Mouse (Mus musculus) midbrain, embryonic 12.5 days (tissue): ENCODE data around the gene Mrpl11. TPM values are rescaled to one million over a fixed set of nuclear protein-coding genes. Genes with fewer than 3 reads are reported as not detected.
"Not testable (repeated sequence)": the region's sequence is repeated elsewhere in the genome, so short reads cannot be mapped to it uniquely, and the experiment has no call there.

Experiments
- ATAC-seq: fragments of 200-750 bp; cut with Nextera tagmentation; 2 replicates; pipeline ENCODE4 v1.8.0; 2017; ENCODE audit warnings: low read depth, moderate TSS enrichment, moderate library complexity; ENCODE audit not compliant: low FRiP score
- H3K27ac ChIP-seq: fragments of 300-500 bp; sonication (generic); replicated peaks from 2 replicates; pipeline ENCODE4 v1.5.1; 2016; ENCODE audit warnings: mild to moderate bottlenecking
- H3K27me3 ChIP-seq: fragments of 300-500 bp; sonication (generic); 2 replicates; pipeline ENCODE4 v1.6.1; 2016; ENCODE audit warnings: mild to moderate bottlenecking
- H3K36me3 ChIP-seq: fragments of 300-500 bp; sonication (generic); 2 replicates; pipeline ENCODE4 v1.6.1; 2016
- H3K4me1 ChIP-seq: fragments of 300-500 bp; sonication (generic); 2 replicates; pipeline ENCODE4 v1.6.1; 2016
- H3K4me2 ChIP-seq: fragments of 300-500 bp; sonication (generic); replicated peaks from 2 replicates; pipeline ENCODE4 v1.6.1; 2016; ENCODE audit warnings: mild to moderate bottlenecking, moderate library complexity
- H3K4me3 ChIP-seq: fragments of 300-500 bp; sonication (generic); 2 replicates; pipeline ENCODE4 v1.5.1; 2016; ENCODE audit warnings: mild to moderate bottlenecking
- H3K9ac ChIP-seq: fragments of 300-500 bp; sonication (generic); replicated peaks from 2 replicates; pipeline ENCODE4 v1.6.1; 2016; ENCODE audit warnings: mild to moderate bottlenecking, moderate library complexity
- H3K9me3 ChIP-seq: fragments of 300-500 bp; sonication (generic); 2 replicates; pipeline ENCODE4 v1.6.1; 2016; ENCODE audit warnings: mild to moderate bottlenecking
- WGBS: fragments of 180-500 bp; shearing (Covaris S2); methylation state at CpG from one replicate; pipeline ENCODE4 v1.1.7; 2016; 5-methylcytosine and 5-hydroxymethylcytosine counted together
- polyA plus RNA-seq: library from polyadenylated mRNA; unstranded; fragments of >200 nt; fragmentation: Nextera tagmentation; extraction: Ambion mirVana; gene quantifications from 2 replicates; pipeline ENCODE4 v1.2.1, GENCODE M21; 2016

The Mrpl11 gene
- polyA plus RNA-seq, 1 experiment from 2014 or later, result 125 TPM

GRCm38 (mm10) chr19:4943253-4943588 is 18.7 kb upstream of the Mrpl11 start:
- H3K4me1 ChIP-seq, result peaks cover 6% of the 10 kb centered on the region
- ATAC-seq, result no peak
- peaks cover 23% of the 10 kb centered on the region for H3K27me3 ChIP-seq
- 9% methylated on average over 13 of the region's 13 CpGs for WGBS
- peak overlapping the region; percentile 68 for H3K4me3 ChIP-seq
- no peak overlapping the region for H3K27ac ChIP-seq
- H3K9me3 ChIP-seq, result no peaks in the 10 kb centered on the region
- peak overlapping the region; percentile 98 for H3K4me2 ChIP-seq
- H3K36me3 ChIP-seq, result no peaks in the 10 kb centered on the region
- peak overlapping the region; percentile 71 for H3K9ac ChIP-seq

- Histone ChIP-seq H3K4me2 (no peak overlapping the region), H3K36me3 (no peaks in the 10 kb centered on the region), H3K9me3 (no peaks in the 10 kb centered on the region), H3K27me3 (peaks cover 22% of the 10 kb centered on the region), H3K9ac (no peak overlapping the region), H3K4me1 (peaks cover 6% of the 10 kb centered on the region), H3K4me3 (no peak overlapping the region), H3K27ac (no peak overlapping the region)
- no peak for ATAC-seq
- 45% methylated on average over 6 of the region's 6 CpGs for WGBS
Measured at GRCm38 (mm10) chr19:4945540-4945939, 16.4 kb upstream of the Mrpl11 start.

GRCm38 (mm10) chr19:4948641-4949040 is 13.3 kb upstream of the Mrpl11 start:
- ATAC-seq, H3K36me3 ChIP-seq, H3K4me1 ChIP-seq, H3K4me2 ChIP-seq, H3K9me3 ChIP-seq, H3K4me3 ChIP-seq, H3K27ac ChIP-seq, H3K9ac ChIP-seq, H3K27me3 ChIP-seq: not testable (repeated sequence)
- 87% methylated on average over 9 of the region's 9 CpGs for WGBS

GRCm38 (mm10) chr19:4968236-4968635 is 6.3 kb downstream of the Mrpl11 start:
- Histone ChIP-seq H3K27me3 (no peaks in the 10 kb centered on the region), H3K36me3 (peaks cover 36% of the 10 kb centered on the region), H3K27ac (no peak overlapping the region), H3K4me1 (peaks cover 2% of the 10 kb centered on the region; the same call in 1 of the 2 replicates), H3K4me3 (no peak overlapping the region), H3K9me3 (no peaks in the 10 kb centered on the region), H3K9ac (no peak overlapping the region), H3K4me2 (no peak overlapping the region)
- ATAC-seq, result no peak
- WGBS, result 92% methylated on average over 2 of the region's 2 CpGs

- H3K4me3 ChIP-seq, result no peak overlapping the region
- peaks cover 47% of the 10 kb centered on the region for H3K27me3 ChIP-seq
- no peaks in the 10 kb centered on the region for H3K36me3 ChIP-seq
- no peak overlapping the region for H3K9ac ChIP-seq
- H3K27ac ChIP-seq, result no peak overlapping the region
- H3K9me3 ChIP-seq, result no peaks in the 10 kb centered on the region
- no peak overlapping the region for H3K4me2 ChIP-seq
- no peak for ATAC-seq
- no peaks in the 10 kb centered on the region for H3K4me1 ChIP-seq
Measured at GRCm38 (mm10) chr19:4981767-4982166, 19.8 kb downstream of the Mrpl11 start.

GRCm38 (mm10) chr19:4989013-4989412 is 27.1 kb downstream of the Mrpl11 start:
- peak overlapping the region; percentile 46 for H3K4me3 ChIP-seq

GRCm38 (mm10) chr19:4989434-4990255 is 27.7 kb downstream of the Mrpl11 start:
- peaks cover 98% of the 10 kb centered on the region for H3K27me3 ChIP-seq
- 15% methylated on average over 47 of the region's 47 CpGs for WGBS
- peak overlapping the region; percentile 51 for H3K9ac ChIP-seq
- H3K4me2 ChIP-seq, result peak overlapping the region; percentile 57
- peaks cover 16% of the 10 kb centered on the region; the same call in 1 of the 2 replicates for H3K4me1 ChIP-seq
- no peak for ATAC-seq
- H3K9me3 ChIP-seq, result no peaks in the 10 kb centered on the region
- no peaks in the 10 kb centered on the region for H3K36me3 ChIP-seq
- H3K27ac ChIP-seq, result no peak overlapping the region
- peak overlapping the region; percentile 46 for H3K4me3 ChIP-seq

More at GRCm38 (mm10) chr19:4989013-4989412, 27.1 kb downstream of the Mrpl11 start:
- H3K4me1 ChIP-seq, result peaks cover 16% of the 10 kb centered on the region; the same call in 1 of the 2 replicates
- H3K9ac ChIP-seq, result no peak overlapping the region
- peak overlapping the region; percentile 57 for H3K4me2 ChIP-seq
- peaks cover 100% of the 10 kb centered on the region for H3K27me3 ChIP-seq
- H3K27ac ChIP-seq, result no peak overlapping the region
- WGBS, result 2% methylated on average over 13 of the region's 13 CpGs
- H3K36me3 ChIP-seq, result no peaks in the 10 kb centered on the region
- no peak for ATAC-seq
- H3K9me3 ChIP-seq, result no peaks in the 10 kb centered on the region

- Histone ChIP-seq H3K9me3 (no peaks in the 10 kb centered on the region), H3K4me3 (peak within 1 kb of the TSS; percentile 46), H3K27me3 (peaks cover 98% of the 10 kb centered on the region), H3K27ac (no peak within 1 kb of the TSS), H3K4me2 (peak within 1 kb of the TSS; percentile 57), H3K9ac (peak within 1 kb of the TSS; percentile 51), H3K36me3 (no peaks in the 10 kb centered on the region), H3K4me1 (peaks cover 16% of the 10 kb centered on the region; the same call in 1 of the 2 replicates)
- 16% methylated on average over 4 of the region's 4 CpGs for WGBS
- ATAC-seq, result 0 out of 2 replicates have a peak, but pooled peaks have one; percentile 38
Measured at GRCm38 (mm10) chr19:4990256-4990625, 28.3 kb downstream of the Mrpl11 start, which contains the start of gene Npas4. Npas4 (minus strand) TSS chr19:4990316.

GRCm38 (mm10) chr19:4990716-4991115 is 28.8 kb downstream of the Mrpl11 start:
- peak overlapping the region; percentile 57 for H3K4me2 ChIP-seq
- H3K27me3 ChIP-seq, result peaks cover 93% of the 10 kb centered on the region
- under 1% methylated on average over 22 of the region's 22 CpGs for WGBS
- peaks cover 16% of the 10 kb centered on the region; the same call in 1 of the 2 replicates for H3K4me1 ChIP-seq
- H3K36me3 ChIP-seq, result no peaks in the 10 kb centered on the region
- 0 out of 2 replicates have a peak, but pooled peaks have one; percentile 41 for ATAC-seq
- no peak overlapping the region for H3K9ac ChIP-seq
- H3K27ac ChIP-seq, result no peak overlapping the region
- peak overlapping the region; percentile 46 for H3K4me3 ChIP-seq
- H3K9me3 ChIP-seq, result no peaks in the 10 kb centered on the region

- Histone ChIP-seq H3K27me3 (peaks cover 87% of the 10 kb centered on the region), H3K36me3 (no peaks in the 10 kb centered on the region), H3K4me2 (no peak overlapping the region), H3K27ac (no peak overlapping the region), H3K9ac (no peak overlapping the region), H3K4me3 (no peak overlapping the region), H3K9me3 (no peaks in the 10 kb centered on the region), H3K4me1 (peaks cover 16% of the 10 kb centered on the region; the same call in 1 of the 2 replicates)
- no peak for ATAC-seq
- WGBS, result 16% methylated on average over 8 of the region's 8 CpGs
Measured at GRCm38 (mm10) chr19:4992371-4992770, 30.4 kb downstream of the Mrpl11 start.

GRCm38 (mm10) chr19:4992904-4993303 is 31.0 kb downstream of the Mrpl11 start:
- Histone ChIP-seq H3K9ac (no peak overlapping the region), H3K27me3 (peaks cover 87% of the 10 kb centered on the region), H3K9me3 (no peaks in the 10 kb centered on the region), H3K27ac (no peak overlapping the region), H3K36me3 (no peaks in the 10 kb centered on the region), H3K4me2 (no peak overlapping the region), H3K4me3 (no peak overlapping the region), H3K4me1 (peaks cover 21% of the 10 kb centered on the region)
- 9% methylated on average over 9 of the region's 9 CpGs for WGBS
- ATAC-seq, result no peak

- Histone ChIP-seq H3K4me1 (peaks cover 21% of the 10 kb centered on the region), H3K27me3 (peaks cover 77% of the 10 kb centered on the region), H3K36me3 (no peaks in the 10 kb centered on the region), H3K4me2 (no peak overlapping the region), H3K9me3 (no peaks in the 10 kb centered on the region), H3K4me3 (no peak overlapping the region), H3K9ac (no peak overlapping the region), H3K27ac (no peak overlapping the region)
- 54% methylated on average over 5 of the region's 5 CpGs for WGBS
- no peak for ATAC-seq
Measured at GRCm38 (mm10) chr19:4994043-4994442, 32.1 kb downstream of the Mrpl11 start.
